Mouse (Mus musculus): Measurements from ENCODE around the gene Catsper3. TPM values are rescaled to one million over a fixed set of nuclear protein-coding genes. Genes with fewer than 3 reads are reported as not detected.
A peak's percentile ranks its signal among the peaks of the same experiment; 100 is the strongest.

Gene Catsper3
- polyA plus RNA-seq, 1 experiment from 2014 or later = not detected

GRCm38 (mm10) chr13:55824151-55824945 is 40.0 kb downstream of the Catsper3 start:
- no peak overlapping the region for H3K27ac ChIP-seq (ENCODE audit: low read length)
- no peak overlapping the region for H3K4me3 ChIP-seq (ENCODE audit: low read depth, low read length)
- no peak for ATAC-seq (ENCODE audit: low read depth)
- no peak overlapping the region for H3K9ac ChIP-seq (ENCODE audit: low read depth, low read length)
- no peak overlapping the region for H3K4me2 ChIP-seq (ENCODE audit: low read depth, low read length)
- H3K9me3 ChIP-seq (replicated peaks; ENCODE audit: control insufficient read depth, low read length) = no peaks in the 10 kb centered on the region
- peaks cover 70% of the 10 kb centered on the region for H3K27me3 ChIP-seq (ENCODE audit: control insufficient read depth, insufficient read depth, low read depth, low read length)
- no peaks in the 10 kb centered on the region for H3K36me3 ChIP-seq (ENCODE audit: control insufficient read depth, insufficient read depth)
- WGBS (ENCODE audit: insufficient replicate concordance) = 18% methylated on average over 10 of the region's 10 CpGs
- H3K4me1 ChIP-seq (ENCODE audit: control insufficient read depth, low read depth, low read length) = no peaks in the 10 kb centered on the region; the same call in 1 of the 2 replicates

GRCm38 (mm10) chr13:55825245-55825681 is 40.9 kb downstream of the Catsper3 start:
- H3K9me3 ChIP-seq (replicated peaks; ENCODE audit: control insufficient read depth, low read length) = no peaks in the 10 kb centered on the region
- no peak for ATAC-seq (ENCODE audit: low read depth)
- H3K27ac ChIP-seq (ENCODE audit: low read length) = no peak overlapping the region
- no peaks in the 10 kb centered on the region for H3K36me3 ChIP-seq (ENCODE audit: control insufficient read depth, insufficient read depth)
- no peak overlapping the region for H3K9ac ChIP-seq (ENCODE audit: low read depth, low read length)
- no peak overlapping the region for H3K4me3 ChIP-seq (ENCODE audit: low read depth, low read length)
- no peak overlapping the region for H3K4me2 ChIP-seq (ENCODE audit: low read depth, low read length)
- WGBS (ENCODE audit: insufficient replicate concordance) = 7% methylated on average over 32 of the region's 32 CpGs
- peaks cover 78% of the 10 kb centered on the region for H3K27me3 ChIP-seq (ENCODE audit: control insufficient read depth, insufficient read depth, low read depth, low read length)
- no peaks in the 10 kb centered on the region; the same call in 1 of the 2 replicates for H3K4me1 ChIP-seq (ENCODE audit: control insufficient read depth, low read depth, low read length)

- Histone ChIP-seq H3K9me3 (replicated peaks; ENCODE audit: control insufficient read depth, low read length) (no peaks in the 10 kb centered on the region), H3K4me2 (ENCODE audit: low read depth, low read length) (no peak overlapping the region), H3K4me1 (ENCODE audit: control insufficient read depth, low read depth, low read length) (no peaks in the 10 kb centered on the region; the same call in 1 of the 2 replicates), H3K27ac (ENCODE audit: low read length) (no peak overlapping the region), H3K9ac (ENCODE audit: low read depth, low read length) (no peak overlapping the region), H3K27me3 (ENCODE audit: control insufficient read depth, insufficient read depth, low read depth, low read length) (peaks cover 87% of the 10 kb centered on the region), H3K4me3 (ENCODE audit: low read depth, low read length) (no peak overlapping the region), H3K36me3 (ENCODE audit: control insufficient read depth, insufficient read depth) (no peaks in the 10 kb centered on the region)
- 4% methylated on average over 56 of the region's 56 CpGs for WGBS (ENCODE audit: insufficient replicate concordance)
- no peak for ATAC-seq (ENCODE audit: low read depth)
Measured at GRCm38 (mm10) chr13:55826008-55826671, 41.8 kb downstream of the Catsper3 start.

GRCm38 (mm10) chr13:55826796-55827678 is 42.7 kb downstream of the Catsper3 start:
- Histone ChIP-seq H3K4me1 (ENCODE audit: control insufficient read depth, low read depth, low read length) (no peaks in the 10 kb centered on the region; the same call in 1 of the 2 replicates), H3K4me3 (ENCODE audit: low read depth, low read length) (no peak overlapping the region), H3K9me3 (replicated peaks; ENCODE audit: control insufficient read depth, low read length) (no peaks in the 10 kb centered on the region), H3K9ac (ENCODE audit: low read depth, low read length) (no peak overlapping the region), H3K27ac (ENCODE audit: low read length) (no peak overlapping the region), H3K27me3 (ENCODE audit: control insufficient read depth, insufficient read depth, low read depth, low read length) (peaks cover 95% of the 10 kb centered on the region), H3K36me3 (ENCODE audit: control insufficient read depth, insufficient read depth) (no peaks in the 10 kb centered on the region), H3K4me2 (ENCODE audit: low read depth, low read length) (no peak overlapping the region)
- ATAC-seq (ENCODE audit: low read depth) = no peak
- WGBS (ENCODE audit: insufficient replicate concordance) = 8% methylated on average over 13 of the region's 13 CpGs

- peaks cover 96% of the 10 kb centered on the region for H3K27me3 ChIP-seq (ENCODE audit: control insufficient read depth, insufficient read depth, low read depth, low read length)
- no peak overlapping the region for H3K4me3 ChIP-seq (ENCODE audit: low read depth, low read length)
Measured at GRCm38 (mm10) chr13:55827679-55828140, 43.3 kb downstream of the Catsper3 start.

GRCm38 (mm10) chr13:55828141-55829017 is 44.0 kb downstream of the Catsper3 start:
- no peak overlapping the region for H3K4me2 ChIP-seq (ENCODE audit: low read depth, low read length)
- no peak overlapping the region for H3K9ac ChIP-seq (ENCODE audit: low read depth, low read length)
- H3K36me3 ChIP-seq (ENCODE audit: control insufficient read depth, insufficient read depth) = no peaks in the 10 kb centered on the region
- no peaks in the 10 kb centered on the region for H3K9me3 ChIP-seq (replicated peaks; ENCODE audit: control insufficient read depth, low read length)
- H3K4me3 ChIP-seq (ENCODE audit: low read depth, low read length) = 0 out of 2 replicates have a peak overlapping the region, but pooled peaks have one; percentile 13
- peaks cover 96% of the 10 kb centered on the region for H3K27me3 ChIP-seq (ENCODE audit: control insufficient read depth, insufficient read depth, low read depth, low read length)
- ATAC-seq (ENCODE audit: low read depth) = no peak
- H3K27ac ChIP-seq (ENCODE audit: low read length) = no peak overlapping the region
- WGBS (ENCODE audit: insufficient replicate concordance) = 2% methylated on average over 50 of the region's 50 CpGs
- no peaks in the 10 kb centered on the region; the same call in 1 of the 2 replicates for H3K4me1 ChIP-seq (ENCODE audit: control insufficient read depth, low read depth, low read length)

More at GRCm38 (mm10) chr13:55827679-55828140, 43.3 kb downstream of the Catsper3 start:
- ATAC-seq (ENCODE audit: low read depth) = no peak
- 6% methylated on average over 6 of the region's 6 CpGs for WGBS (ENCODE audit: insufficient replicate concordance)
- Histone ChIP-seq H3K36me3 (ENCODE audit: control insufficient read depth, insufficient read depth) (no peaks in the 10 kb centered on the region), H3K27ac (ENCODE audit: low read length) (no peak overlapping the region), H3K9me3 (replicated peaks; ENCODE audit: control insufficient read depth, low read length) (no peaks in the 10 kb centered on the region), H3K4me2 (ENCODE audit: low read depth, low read length) (no peak overlapping the region), H3K4me1 (ENCODE audit: control insufficient read depth, low read depth, low read length) (no peaks in the 10 kb centered on the region; the same call in 1 of the 2 replicates), H3K9ac (ENCODE audit: low read depth, low read length) (no peak overlapping the region)

- Histone ChIP-seq H3K9me3 (replicated peaks; ENCODE audit: control insufficient read depth, low read length) (no peaks in the 10 kb centered on the region), H3K4me3 (ENCODE audit: low read depth, low read length) (no peak overlapping the region), H3K9ac (ENCODE audit: low read depth, low read length) (no peak overlapping the region), H3K4me1 (ENCODE audit: control insufficient read depth, low read depth, low read length) (no peaks in the 10 kb centered on the region; the same call in 1 of the 2 replicates), H3K36me3 (ENCODE audit: control insufficient read depth, insufficient read depth) (no peaks in the 10 kb centered on the region), H3K4me2 (ENCODE audit: low read depth, low read length) (no peak overlapping the region), H3K27me3 (ENCODE audit: control insufficient read depth, insufficient read depth, low read depth, low read length) (peaks cover 96% of the 10 kb centered on the region), H3K27ac (ENCODE audit: low read length) (no peak overlapping the region)
- WGBS (ENCODE audit: insufficient replicate concordance) = 8% methylated on average over 12 of the region's 12 CpGs
- no peak for ATAC-seq (ENCODE audit: low read depth)
Measured at GRCm38 (mm10) chr13:55829018-55829655, 44.8 kb downstream of the Catsper3 start.
